Mouse (Mus musculus): ENCODE measurements around the gene Ctrb1.

DNA sequence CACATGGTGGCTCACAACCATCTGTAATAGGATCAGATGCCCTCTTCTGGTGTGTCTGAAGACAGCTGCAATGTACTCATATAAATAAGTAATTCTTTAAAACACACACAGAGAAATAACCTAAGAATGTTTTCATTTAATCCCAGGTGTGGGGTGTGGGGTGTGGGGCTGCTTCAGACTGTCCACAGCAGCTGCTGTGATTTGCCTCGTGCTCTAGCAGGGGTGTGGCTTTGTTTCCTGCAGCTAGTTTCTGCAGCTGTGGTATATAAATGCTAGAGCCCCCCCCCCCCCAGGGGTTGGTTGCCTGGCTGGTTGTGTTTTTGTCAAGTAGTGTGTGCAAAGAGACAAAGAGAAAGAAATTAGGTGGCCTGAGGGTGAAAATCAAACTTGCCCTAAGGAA lies 8.2 kb upstream of the Ctrb1 start:
- TF ChIP-seq POLR2A (IDR thresholded peaks at IDR 0.05; ENCODE audit: insufficient read length, low read depth), result no peak
- no peak for TF ChIP-seq POLR2AphosphoS2 (IDR thresholded peaks at IDR 0.05; ENCODE audit: insufficient read length, low read depth)
- TF ChIP-seq USF1 (IDR thresholded peaks at IDR 0.05; ENCODE audit: low read depth), result no peak
- TF ChIP-seq CEBPB (IDR thresholded peaks at IDR 0.05; ENCODE audit: insufficient read depth, poor library complexity, severe bottlenecking), result no peak
- no peak for TF ChIP-seq E2F4 (IDR thresholded peaks at IDR 0.05; ENCODE audit: insufficient read depth)
- peak; percentile 58 for TF ChIP-seq TCF12 (IDR thresholded peaks at IDR 0.05; ENCODE audit: insufficient read depth, poor library complexity, severe bottlenecking)
